14 mouse cellular contexts compared by ENCODE assay signal in genomic region chr10:42454690-42455089, GRCm38 (mm10).
"Had no signal": no experiment of that assay in that cellular context is flagged by ENCODE, and none has a peak within 500 bp of the region (broad histone marks: within the 10 kb centered on the region; RNA-seq: fewer than 3 reads in every experiment).

No protein-coding gene starts in this region.

- H3K27ac ChIP-seq: liver, embryonic 14.5 days; midbrain, embryonic 12.5 days; stomach, embryonic 15.5 days had no signal

- DNase-seq: kidney, adult 9 months; kidney, postnatal 10 days; layer of hippocampus, adult 9-11 months; layer of hippocampus, postnatal 36 days; left cerebral cortex, postnatal 4 days; lung, adult 2 months; lung, postnatal 14 days; right cerebral cortex, postnatal 14 days; thymus, postnatal 36 days had no signal

- H3K4me2 ChIP-seq: limb, embryonic 13.5 days; midbrain, embryonic 12.5 days; stomach, embryonic 15.5 days had no signal

- H3K9ac ChIP-seq: limb, embryonic 13.5 days; liver, embryonic 14.5 days; midbrain, embryonic 12.5 days; stomach, embryonic 15.5 days had no signal

- ATAC-seq: midbrain, embryonic 16.5 days had no signal

- H3K4me3 ChIP-seq: limb, embryonic 13.5 days; midbrain, embryonic 12.5 days; stomach, embryonic 15.5 days had no signal

- H3K9me3 ChIP-seq: stomach, embryonic 15.5 days had no signal

- H3K4me1 ChIP-seq: midbrain, embryonic 12.5 days had no signal

- H3K27me3 ChIP-seq: limb, embryonic 13.5 days; midbrain, embryonic 12.5 days; stomach, embryonic 15.5 days had no signal
